ENCODE assay signal across 13 mouse cellular contexts in the genomic region with DNA sequence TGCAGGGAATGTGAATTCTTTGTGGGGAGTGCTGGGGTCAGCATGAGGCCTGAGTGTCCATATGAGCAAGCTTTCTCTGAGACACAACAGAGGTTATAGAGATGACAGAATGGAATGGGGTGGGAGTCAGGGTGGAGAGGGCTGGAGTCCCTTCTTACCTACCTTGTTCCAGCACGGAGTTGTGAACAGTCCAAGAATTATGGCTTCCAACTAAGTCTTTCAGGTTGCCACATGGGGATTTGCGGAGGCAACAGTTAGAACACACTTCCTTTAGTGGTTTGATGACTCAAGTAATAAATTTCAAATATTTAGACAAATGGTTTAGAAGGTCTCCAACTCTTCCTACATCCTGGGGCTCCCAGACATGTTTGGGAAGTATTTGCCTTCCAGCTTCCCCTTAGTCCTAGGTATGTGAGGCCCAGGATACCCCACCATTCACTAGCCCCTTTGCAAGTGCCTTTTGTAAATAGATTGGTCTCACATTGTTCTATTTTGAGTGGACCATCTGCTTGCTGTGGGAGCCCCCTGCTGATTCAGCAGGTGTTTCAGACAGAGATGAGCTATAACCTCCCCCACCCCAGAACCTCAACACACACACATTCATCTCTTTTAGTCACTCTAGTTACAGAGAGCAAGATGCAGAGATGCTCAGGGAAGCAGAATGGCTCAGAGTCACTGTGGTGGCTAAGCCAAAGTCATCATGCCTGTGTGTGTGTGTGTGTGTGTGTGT. TPM values are rescaled to one million over a fixed set of nuclear protein-coding genes. Genes with fewer than 3 reads are reported as not detected.
DNase-seq lines count a peak whose midpoint lies in the region; ATAC-seq lines count a peak whose summit lies in the region.
"Had no signal": no experiment of that assay in that cellular context is flagged by ENCODE, and none has a peak within 500 bp of the region (broad histone marks: within the 10 kb centered on the region; RNA-seq: fewer than 3 reads in every experiment).

No protein-coding gene starts in this region.

- no peaks in the 10 kb centered on the region for H3K36me3 ChIP-seq in hindbrain, embryonic 11.5 days (ENCODE audit: control insufficient read depth, insufficient read depth, low read length)
- H3K36me3 ChIP-seq in hindbrain, embryonic 13.5 days = no peaks in the 10 kb centered on the region
- H3K36me3 ChIP-seq: limb, embryonic 15.5 days; stomach, embryonic 15.5 days had no signal

- DNase-seq in hindbrain, embryonic 11.5 days (ENCODE audit: low spot score) = no peak
- peak; percentile 26 to 30 for DNase-seq in right cerebral cortex, adult 2 months (ENCODE audit: low spot score in 2 of 2)
- no peak for DNase-seq in right cerebral cortex, postnatal 14 days
- DNase-seq in cerebellum, postnatal 14 days = peak; percentile 78 to 86
- DNase-seq in right cerebral cortex, postnatal 25 days = peak; percentile 6
- no peak for DNase-seq in heart, adult 9 months (ENCODE audit: low spot score in 2 of 2)
- DNase-seq in kidney, postnatal 4 days = no peak
- DNase-seq: kidney, postnatal 10 days had no signal

- no peaks in the 10 kb centered on the region for H3K4me1 ChIP-seq in hindbrain, embryonic 11.5 days (replicated peaks; ENCODE audit: control insufficient read depth, insufficient read depth, low read length)
- H3K4me1 ChIP-seq in hindbrain, embryonic 13.5 days (replicated peaks) = peaks cover 9% of the 10 kb centered on the region; the same call in 1 of the 2 replicates
- H3K4me1 ChIP-seq: limb, embryonic 15.5 days; stomach, embryonic 15.5 days had no signal

- no peak overlapping the region for H3K4me3 ChIP-seq in hindbrain, embryonic 11.5 days (ENCODE audit: low read depth, low read length)
- H3K4me3 ChIP-seq in hindbrain, embryonic 13.5 days = no peak overlapping the region
- H3K4me3 ChIP-seq: erythroblast, embryonic 14.5 days; limb, embryonic 15.5 days; stomach, embryonic 15.5 days had no signal

- H3K27ac ChIP-seq in hindbrain, embryonic 11.5 days (ENCODE audit: low read depth, low read length) = no peak overlapping the region
- H3K27ac ChIP-seq in hindbrain, embryonic 13.5 days = no peak overlapping the region
- H3K27ac ChIP-seq: limb, embryonic 15.5 days; stomach, embryonic 15.5 days had no signal

- no peaks in the 10 kb centered on the region for H3K9me3 ChIP-seq in hindbrain, embryonic 11.5 days (ENCODE audit: control insufficient read depth, low read length)
- no peaks in the 10 kb centered on the region for H3K9me3 ChIP-seq in hindbrain, embryonic 13.5 days
- H3K9me3 ChIP-seq: limb, embryonic 15.5 days; stomach, embryonic 15.5 days had no signal

- no peaks in the 10 kb centered on the region for H3K27me3 ChIP-seq in hindbrain, embryonic 11.5 days (ENCODE audit: control insufficient read depth, insufficient read depth, low read length)
- H3K27me3 ChIP-seq in hindbrain, embryonic 13.5 days = no peaks in the 10 kb centered on the region; the same call in 1 of the 2 replicates
- H3K27me3 ChIP-seq: limb, embryonic 15.5 days; stomach, embryonic 15.5 days had no signal

- no peak overlapping the region for H3K9ac ChIP-seq in hindbrain, embryonic 11.5 days (ENCODE audit: low read depth, low read length)
- H3K9ac ChIP-seq in hindbrain, embryonic 13.5 days = no peak overlapping the region
- H3K9ac ChIP-seq: limb, embryonic 15.5 days; stomach, embryonic 15.5 days had no signal

- 84% methylated on average over 2 of the region's 2 CpGs for WGBS in hindbrain, embryonic 11.5 days
- WGBS in hindbrain, embryonic 13.5 days = 91% methylated on average over 2 of the region's 2 CpGs

- ATAC-seq in hindbrain, embryonic 11.5 days (ENCODE audit: low FRiP score) = 0 out of 2 replicates have a peak, but pooled peaks have one; percentile 12
- no peak for ATAC-seq in hindbrain, embryonic 13.5 days (ENCODE audit: low FRiP score)
- ATAC-seq: lung, postnatal 0 days had no signal

- H3K4me2 ChIP-seq in hindbrain, embryonic 11.5 days (replicated peaks; ENCODE audit: low read depth, low read length) = no peak overlapping the region
- H3K4me2 ChIP-seq in hindbrain, embryonic 13.5 days = no peak overlapping the region
- H3K4me2 ChIP-seq: limb, embryonic 15.5 days; stomach, embryonic 15.5 days had no signal

RNA-seq across cellular contexts. Expression of a gene that starts 55.1 kb away (rescaled TPM):
- 47.7 and 72.3 TPM in 2 replicates for polyA plus RNA-seq in hindbrain, embryonic 11.5 days (2014; fragmentation: Nextera tagmentation; extraction: Ambion mirVana)
- 82.8 and 104 TPM in 2 replicates for polyA plus RNA-seq in hindbrain, embryonic 13.5 days (2015; fragmentation: Nextera tagmentation; extraction: Ambion mirVana)
- polyA plus RNA-seq: erythroblast, embryonic 14.5 days had no signal

Comparison
In these comparisons a context has a peak if more than half of its experiments do, and no peak if none do; other contexts are left out.
1. DNase-seq: peak in right cerebral cortex, adult 2 months (2 of 2), cerebellum, postnatal 14 days (2 of 2) and right cerebral cortex, postnatal 25 days (single experiment); none in hindbrain, embryonic 11.5 days (single experiment), right cerebral cortex, postnatal 14 days (single experiment), heart, adult 9 months (0 of 2) and kidney, postnatal 4 days (0 of 2).